Mouse (Mus musculus) CH12.LX (cell line): ENCODE data around the gene Hdac9. TPM values are rescaled to one million over a fixed set of nuclear protein-coding genes. Genes with fewer than 3 reads are reported as not detected.

Experiments used
- DNase-seq: peaks from one replicate; pipeline ENCODE4 v3.0.0-alpha.2; 2013; ENCODE audit errors: extremely low read depth
- H3K27ac ChIP-seq: 2 replicates; pipeline ENCODE4 v1.5.1; 2012; ENCODE audit warnings: low read depth, mild to moderate bottlenecking, control low read depth, moderate library complexity; ENCODE audit not compliant: insufficient read depth
- H3K27me3 ChIP-seq: replicated peaks from 2 replicates; pipeline ENCODE3; 2012; ENCODE audit warnings: inconsistent platforms
- H3K36me3 ChIP-seq, 2 experiments: replicated peaks in 1 of 2; 2 replicates each; pipeline versions ENCODE3 to v1.6.1; 2012; ENCODE audit warnings: inconsistent platforms in 1 of 2, low read length in 1 of 2, mild to moderate bottlenecking in 1 of 2, mixed read lengths in 1 of 2, moderate library complexity in 1 of 2; ENCODE audit not compliant: control insufficient read depth in 1 of 2, insufficient read depth in 1 of 2
- H3K4me1 ChIP-seq, 2 experiments: 2 replicates each; pipeline ENCODE4 v1.6.1; 2012; ENCODE audit warnings: inconsistent platforms in 1 of 2, moderate library complexity in 1 of 2; ENCODE audit not compliant: insufficient read depth in 2 of 2, control insufficient read depth in 1 of 2
- H3K4me2 ChIP-seq: 2 replicates; pipeline ENCODE4 v1.6.1; 2012; ENCODE audit warnings: low read depth, mild to moderate bottlenecking, control low read depth; ENCODE audit not compliant: poor library complexity, insufficient read depth, severe bottlenecking
- H3K4me3 ChIP-seq, 3 experiments: fragments of 150-350 bp in 1 of 3; sonication (generic) in 1 of 3; replicated peaks in 1 of 3; 2 replicates each; pipeline versions ENCODE3 to v1.5.1; 2011 to 2012; ENCODE audit warnings: low read depth in 2 of 3, low read length in 2 of 3, mild to moderate bottlenecking in 2 of 3, moderate library complexity in 2 of 3, control low read depth in 1 of 3, improper control_type of control experiment in 1 of 3, inconsistent platforms in 1 of 3, mixed read lengths in 1 of 3; ENCODE audit not compliant: poor library complexity in 1 of 3
- H3K79me2 ChIP-seq: replicated peaks from 2 replicates; pipeline ENCODE4 v1.6.1; 2012; ENCODE audit warnings: mild to moderate bottlenecking, moderate library complexity; ENCODE audit not compliant: control insufficient read depth, poor library complexity, insufficient read depth, severe bottlenecking; ENCODE audit errors: extremely low read depth
- H3K9ac ChIP-seq: 2 replicates; pipeline ENCODE4 v1.6.1; 2012; ENCODE audit warnings: low read depth, mild to moderate bottlenecking, control low read depth, moderate library complexity; ENCODE audit not compliant: insufficient read depth
- H3K9me3 ChIP-seq: replicated peaks from 2 replicates; pipeline ENCODE3; 2012; ENCODE audit warnings: low read length, inconsistent platforms, mixed read lengths
- BHLHE40 ChIP-seq: IDR thresholded peaks from 2 replicates; pipeline ENCODE4 v1.6.1; 2011; ENCODE audit warnings: mild to moderate bottlenecking, low read depth, low read length, improper control_type of control experiment
- CHD2 ChIP-seq: IDR thresholded peaks from 2 replicates; pipeline ENCODE4 v1.6.1; 2011; ENCODE audit warnings: low read length, improper control_type of control experiment
- CTCF ChIP-seq, 2 experiments: IDR thresholded peaks in 1 of 2; conservative IDR thresholded peaks in 1 of 2; 2 replicates each; pipeline ENCODE4 v1.5.1; 2011 to 2012; ENCODE audit warnings: low read depth in 2 of 2, low read length in 2 of 2, improper control_type of control experiment in 1 of 2, inconsistent platforms in 1 of 2, mild to moderate bottlenecking in 1 of 2, moderate library complexity in 1 of 2
- E2F4 ChIP-seq: IDR thresholded peaks from 2 replicates; pipeline ENCODE4 v1.6.1; 2011; ENCODE audit warnings: low read depth, low read length, improper control_type of control experiment; ENCODE audit not compliant: insufficient replicate concordance
- ETS1 ChIP-seq: conservative IDR thresholded peaks from 2 replicates; pipeline ENCODE4 v1.6.1; 2012; ENCODE audit warnings: low read depth, mild to moderate bottlenecking, inconsistent platforms, low read length, improper control_type of control experiment, moderate library complexity
- GABPA ChIP-seq: IDR thresholded peaks from 2 replicates; pipeline ENCODE4 v1.6.1; 2012; ENCODE audit warnings: low read depth, low read length, improper control_type of control experiment, inconsistent platforms; ENCODE audit not compliant: insufficient replicate concordance
- JUN ChIP-seq: IDR thresholded peaks from 2 replicates; pipeline ENCODE4 v1.6.1; 2011; ENCODE audit warnings: low read depth, mild to moderate bottlenecking, low read length, improper control_type of control experiment, moderate library complexity; ENCODE audit not compliant: insufficient read depth
- KAT2A ChIP-seq: IDR thresholded peaks from 2 replicates; pipeline ENCODE4 v1.6.1; 2012; ENCODE audit warnings: low read length, improper control_type of control experiment, inconsistent platforms; ENCODE audit not compliant: insufficient replicate concordance
- MAFK ChIP-seq: IDR thresholded peaks from 2 replicates; pipeline ENCODE4 v1.6.1; 2011; ENCODE audit warnings: low read length, improper control_type of control experiment; ENCODE audit not compliant: insufficient replicate concordance
- MAX ChIP-seq: IDR thresholded peaks from 2 replicates; pipeline ENCODE4 v1.6.1; 2011; ENCODE audit warnings: low read length, improper control_type of control experiment
- MEF2A ChIP-seq: IDR thresholded peaks from 2 replicates; pipeline ENCODE4 v1.6.1; 2014; ENCODE audit warnings: low read depth, mild to moderate bottlenecking, inconsistent platforms, low read length, improper control_type of control experiment, borderline replicate concordance
- MXI1 ChIP-seq: IDR thresholded peaks from 2 replicates; pipeline ENCODE4 v1.6.1; 2011; ENCODE audit warnings: mild to moderate bottlenecking, low read depth, low read length, improper control_type of control experiment
- MYC ChIP-seq: IDR thresholded peaks from 2 replicates; pipeline ENCODE4 v1.6.1; 2011; ENCODE audit warnings: low read depth, mild to moderate bottlenecking, improper control_type of control experiment, low read length
- RAD21 ChIP-seq: IDR thresholded peaks from 2 replicates; pipeline ENCODE4 v1.6.1; 2011; ENCODE audit warnings: low read depth, mild to moderate bottlenecking, low read length, improper control_type of control experiment, moderate library complexity
- RCOR1 ChIP-seq: conservative IDR thresholded peaks from 2 replicates; pipeline ENCODE4 v1.6.1; 2012; ENCODE audit warnings: low read depth, mild to moderate bottlenecking, inconsistent platforms, low read length, improper control_type of control experiment
- TBP ChIP-seq: conservative IDR thresholded peaks from 2 replicates; pipeline ENCODE4 v1.6.1; 2011; ENCODE audit warnings: low read depth, low read length, improper control_type of control experiment
- TCF12 ChIP-seq: IDR thresholded peaks from 2 replicates; pipeline ENCODE4 v1.6.1; 2014; ENCODE audit warnings: low read depth, mild to moderate bottlenecking, inconsistent platforms, low read length, improper control_type of control experiment
- ZC3H11A ChIP-seq: IDR thresholded peaks from 2 replicates; pipeline ENCODE4 v1.6.1; 2012; ENCODE audit warnings: low read depth, mild to moderate bottlenecking, inconsistent platforms, low read length, improper control_type of control experiment
- ZMIZ1 ChIP-seq: IDR thresholded peaks from 2 replicates; pipeline ENCODE4 v1.6.1; 2012; ENCODE audit warnings: low read depth, mild to moderate bottlenecking, inconsistent platforms, low read length, improper control_type of control experiment
- dilution Hi-C: fragments of 300-500 bp; cut with MboI; formaldehyde crosslinking; loops from 2 replicates; pipeline ENCODE4 v1.14.3; 2020; ENCODE audit warnings: low sequenced_read_pairs; ENCODE audit not compliant: extremely low pct_unique_long_range_greater_than_20kb, extremely low pct_ligation_motif_present
- in situ Hi-C: fragments of 300-500 bp; cut with MboI; formaldehyde crosslinking; loops from 3 replicates; pipeline ENCODE4 v1.14.3; 2019; ENCODE audit warnings: low sequenced_read_pairs, low pct_ligation_motif_present, low pct_unique_long_range_greater_than_20kb, mixed read lengths
- polyA plus RNA-seq: library from polyadenylated mRNA; unstranded; fragments of >175 nt; gene quantifications from 2 replicates; pipeline ENCODE4 v1.2.1, GENCODE M21; 2012; ENCODE audit warnings: low read depth; ENCODE audit not compliant: insufficient read length
- total RNA-seq, 2 experiments: library from RNA; depleted of rRNA; stranded (reverse); fragments of 300-350 nt in 1 of 2; fragments of >200 nt in 1 of 2; gene quantifications; 2 replicates each; pipeline ENCODE4 v1.2.3; 2012 to 2014

The Hdac9 gene
- total and polyA plus RNA-seq, 3 experiments, result 0.04 to 0.38 (median 0.17) TPM

- Histone ChIP-seq H3K27me3 (no peaks in the 10 kb centered on the region), H3K4me3 (no peak overlapping the region), H3K4me2 (no peak overlapping the region), H3K9me3 (no peaks in the 10 kb centered on the region), H3K27ac (no peak overlapping the region), H3K79me2 (no peaks in the 10 kb centered on the region), H3K4me1 (peaks cover 0 to 9% of the 10 kb centered on the region in 2 experiments; a peak in 2 of 4 replicates), H3K9ac (no peak overlapping the region), H3K36me3 (no peaks in the 10 kb centered on the region)
- DNase-seq, result no peak
- dilution Hi-C loops (no loop called here), in situ Hi-C loops (no loop called here)
- TF ChIP-seq E2F4, result no peak
- peak; percentile 31; the same call in 1 of the 2 replicates for TF ChIP-seq BHLHE40
These were observed 234.2 kb downstream of the Hdac9 start for GRCm38 (mm10) chr12:34682657-34683056.

GRCm38 (mm10) chr12:34680576-34680975, 236.3 kb downstream of the Hdac9 start:
- no peaks in the 10 kb centered on the region for H3K36me3 ChIP-seq
- H3K79me2 ChIP-seq, result no peaks in the 10 kb centered on the region
- H3K4me2 ChIP-seq, result no peak overlapping the region
- H3K9me3 ChIP-seq, result no peaks in the 10 kb centered on the region
- no peaks in the 10 kb centered on the region for H3K27me3 ChIP-seq
- no peak for DNase-seq
- H3K4me3 ChIP-seq, result no peak overlapping the region
- no peak overlapping the region for H3K9ac ChIP-seq
- dilution Hi-C loops (no loop called here), in situ Hi-C loops (no loop called here)
- H3K4me1 ChIP-seq, result peaks cover 0 to 9% of the 10 kb centered on the region in 2 experiments; a peak in 2 of 4 replicates
- TF ChIP-seq ZC3H11A (no peak), TBP (no peak), GABPA (no peak), MYC (no peak), BHLHE40 (no peak), KAT2A (no peak), CTCF (conservative IDR thresholded peaks at IDR 0.05 in 1 of 2, IDR thresholded peaks at IDR 0.05 in 1 of 2; ENCODE audit: low read depth in 2 of 2, low read length in 2 of 2) (no peak), TCF12 (no peak), MAX (no peak), RAD21 (no peak), CHD2 (no peak), ETS1 (no peak), ZMIZ1 (no peak), RCOR1 (no peak), MXI1 (no peak), MEF2A (no peak), MAFK (no peak), JUN (no peak)
- H3K27ac ChIP-seq, result no peak overlapping the region
